In genomic region chr1:155086893-155087292, GRCm38 (mm10) we compare ENCODE assay signal across 8 mouse cellular contexts. TPM values are rescaled to one million over a fixed set of nuclear protein-coding genes. Genes with fewer than 3 reads are reported as not detected.
DNase-seq lines count a peak whose midpoint lies in the region; ATAC-seq and TF ChIP-seq lines count a peak whose summit lies in the region.

No protein-coding gene starts in this region.

- no peaks in the 10 kb centered on the region for H3K27me3 ChIP-seq in intestine, postnatal 0 days (replicated peaks; ENCODE audit: control insufficient read depth, insufficient read depth, low read length)
- H3K27me3 ChIP-seq in stomach, postnatal 0 days (ENCODE audit: control insufficient read depth, insufficient read depth, low read length) = no peaks in the 10 kb centered on the region

- peak overlapping the region; percentile 55 for H3K27ac ChIP-seq in intestine, postnatal 0 days (ENCODE audit: low read depth, low read length)
- H3K27ac ChIP-seq in stomach, postnatal 0 days (replicated peaks) = peak overlapping the region; percentile 70

- H3K9me3 ChIP-seq in intestine, postnatal 0 days (ENCODE audit: control insufficient read depth) = no peaks in the 10 kb centered on the region
- no peaks in the 10 kb centered on the region for H3K9me3 ChIP-seq in stomach, postnatal 0 days (ENCODE audit: control insufficient read depth, low read length)

- H3K36me3 ChIP-seq in intestine, postnatal 0 days (ENCODE audit: control insufficient read depth, insufficient read depth) = no peaks in the 10 kb centered on the region
- no peaks in the 10 kb centered on the region for H3K36me3 ChIP-seq in stomach, postnatal 0 days (ENCODE audit: control insufficient read depth, insufficient read depth, low read length)

- TF ChIP-seq CTCF in intestine, postnatal 0 days (IDR thresholded peaks at IDR 0.05; ENCODE audit: low read depth) = no peak
- TF ChIP-seq CTCF in stomach, postnatal 0 days (IDR thresholded peaks at IDR 0.05; ENCODE audit: low read depth) = no peak

- H3K4me2 ChIP-seq in intestine, postnatal 0 days (replicated peaks; ENCODE audit: low read depth) = no peak overlapping the region
- H3K4me2 ChIP-seq in stomach, postnatal 0 days (replicated peaks; ENCODE audit: low read depth) = no peak overlapping the region

- TF ChIP-seq EP300 in stomach, postnatal 0 days (optimal IDR thresholded peaks at IDR 0.05) = no peak

- no peak for DNase-seq in frontal cortex, postnatal 25 days (ENCODE audit: low spot score in 2 of 2)
- peak; percentile 59 to 67 for DNase-seq in right cerebral cortex, adult 2 months (ENCODE audit: low spot score in 2 of 2)
- DNase-seq in right cerebral cortex, postnatal 14 days = no peak
- DNase-seq in stomach, postnatal 0 days (ENCODE audit: low spot score) = no peak
- no peak for DNase-seq in ovary, postnatal 36 days (ENCODE audit: low spot score)
- no peak for DNase-seq in kidney, adult 18-20 months

- no peak overlapping the region for H3K4me3 ChIP-seq in intestine, postnatal 0 days (ENCODE audit: low read depth, low read length)
- H3K4me3 ChIP-seq in stomach, postnatal 0 days (ENCODE audit: low read depth, low read length) = no peak overlapping the region

- WGBS in intestine, postnatal 0 days = 34% methylated on average over 4 of the region's 4 CpGs
- WGBS in stomach, postnatal 0 days = 24% methylated on average over 4 of the region's 4 CpGs

- peaks cover 29% of the 10 kb centered on the region for H3K4me1 ChIP-seq in intestine, postnatal 0 days (replicated peaks; ENCODE audit: control insufficient read depth, insufficient read depth, low read length)
- H3K4me1 ChIP-seq in stomach, postnatal 0 days (replicated peaks; ENCODE audit: control insufficient read depth, insufficient read depth) = peaks cover 20% of the 10 kb centered on the region

- no peak overlapping the region for H3K9ac ChIP-seq in intestine, postnatal 0 days (ENCODE audit: low read depth, low read length)
- peak overlapping the region; percentile 35; the same call in 1 of the 2 replicates for H3K9ac ChIP-seq in stomach, postnatal 0 days (ENCODE audit: low read length)

- peak; percentile 47 for ATAC-seq in frontal cortex, adult (ENCODE audit: low TSS enrichment)
- no peak for ATAC-seq in intestine, postnatal 0 days
- ATAC-seq in stomach, postnatal 0 days (ENCODE audit: low FRiP score, low TSS enrichment) = no peak

RNA-seq across cellular contexts. Expression of gene Ier5, which starts 12.5 kb away (rescaled TPM):
- 6.1 and 6.8 TPM in 2 replicates for polyA plus RNA-seq in intestine, postnatal 0 days (2015; fragmentation: Nextera tagmentation; extraction: Ambion mirVana)
- polyA plus RNA-seq in stomach, postnatal 0 days (2015; fragmentation: Nextera tagmentation; extraction: Ambion mirVana) = 7.3 and 11.2 TPM in 2 replicates

RNA-seq across cellular contexts. Expression of gene Mr1, which starts 59.7 kb away (rescaled TPM):
- polyA plus RNA-seq in intestine, postnatal 0 days (2015; fragmentation: Nextera tagmentation; extraction: Ambion mirVana) = 2.8 and 3.4 TPM in 2 replicates
- polyA plus RNA-seq in stomach, postnatal 0 days (2015; fragmentation: Nextera tagmentation; extraction: Ambion mirVana) = 4.2 and 4.3 TPM in 2 replicates

Comparison
In these comparisons a context has a peak if more than half of its experiments do, and no peak if none do; other contexts are left out.
1. DNase-seq: peak in right cerebral cortex, adult 2 months (2 of 2); none in frontal cortex, postnatal 25 days (0 of 2), right cerebral cortex, postnatal 14 days (single experiment), stomach, postnatal 0 days (single experiment), ovary, postnatal 36 days (single experiment) and kidney, adult 18-20 months (single experiment).